Mouse (Mus musculus): Measurements from ENCODE around the gene Vps37b. TPM values are rescaled to one million over a fixed set of nuclear protein-coding genes. Genes with fewer than 3 reads are reported as not detected.
A peak's percentile ranks its signal among the peaks of the same experiment; 100 is the strongest.

Gene Vps37b
- polyA plus RNA-seq, 1 experiment from 2014 or later = 16.7 TPM

DNA sequence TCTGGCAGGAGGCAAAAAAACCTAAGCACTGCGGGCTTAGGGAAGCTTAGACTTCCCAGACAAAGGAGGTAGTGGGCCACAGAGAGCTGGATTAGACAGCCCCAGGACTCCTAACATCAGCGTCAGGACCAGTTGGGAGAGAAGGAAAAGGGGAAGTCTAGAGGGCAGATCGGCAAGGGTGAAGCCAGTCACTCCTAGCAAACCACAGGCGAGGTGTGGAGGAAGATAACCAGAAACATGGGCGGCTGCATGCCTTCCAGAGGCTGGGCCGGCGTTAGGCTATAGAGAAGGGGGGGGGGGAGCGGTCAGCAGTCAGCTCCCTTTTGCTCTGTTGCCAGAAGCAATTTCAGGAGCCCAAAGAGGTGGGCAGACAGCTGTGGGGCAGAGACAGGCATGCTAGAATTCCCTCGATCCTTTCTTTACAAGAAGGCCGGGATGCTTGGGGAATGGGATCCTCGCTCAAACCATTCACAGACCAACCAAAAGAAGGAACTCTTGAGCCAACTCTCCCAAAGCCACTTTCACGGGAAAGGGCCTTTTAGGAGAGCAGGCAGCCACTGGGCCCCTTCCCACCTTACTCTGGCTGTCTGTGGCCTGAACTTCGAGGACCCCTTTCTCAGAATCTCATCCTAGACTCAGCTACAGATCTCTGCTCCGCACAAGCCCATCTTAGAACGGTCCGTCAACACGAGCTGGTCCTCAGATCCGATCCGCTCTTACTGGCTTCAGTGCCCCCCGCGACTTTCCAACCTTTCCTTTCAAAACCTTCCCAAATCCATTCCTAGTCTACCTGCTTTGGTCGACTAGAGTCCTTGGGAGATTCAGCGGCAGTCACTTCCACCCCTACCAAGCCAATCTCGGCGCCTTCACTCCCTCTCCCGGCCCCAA lies 758 bp downstream of the Vps37b start:
- H3K9me3 ChIP-seq (ENCODE audit: control insufficient read depth) = no peaks in the 10 kb centered on the region
- H3K4me2 ChIP-seq (replicated peaks; ENCODE audit: low read depth) = peak overlapping the region; percentile 89
- WGBS = 2% methylated on average over 25 of the region's 26 CpGs
- no peak for ATAC-seq
- H3K9ac ChIP-seq (ENCODE audit: low read depth, low read length) = peak overlapping the region; percentile 86
- H3K4me3 ChIP-seq (ENCODE audit: low read depth, low read length) = peak overlapping the region; percentile 93
- H3K27ac ChIP-seq (ENCODE audit: low read depth, low read length) = peak overlapping the region; percentile 88
- no peak for TF ChIP-seq CTCF (IDR thresholded peaks at IDR 0.05; ENCODE audit: low read depth)
- peaks cover 3% of the 10 kb centered on the region; the same call in 1 of the 2 replicates for H3K36me3 ChIP-seq (ENCODE audit: control insufficient read depth, insufficient read depth)
- H3K27me3 ChIP-seq (replicated peaks; ENCODE audit: control insufficient read depth, insufficient read depth, low read length) = no peaks in the 10 kb centered on the region
- H3K4me1 ChIP-seq (replicated peaks; ENCODE audit: control insufficient read depth, insufficient read depth, low read length) = peaks cover 5% of the 10 kb centered on the region; the same call in 1 of the 2 replicates

DNA sequence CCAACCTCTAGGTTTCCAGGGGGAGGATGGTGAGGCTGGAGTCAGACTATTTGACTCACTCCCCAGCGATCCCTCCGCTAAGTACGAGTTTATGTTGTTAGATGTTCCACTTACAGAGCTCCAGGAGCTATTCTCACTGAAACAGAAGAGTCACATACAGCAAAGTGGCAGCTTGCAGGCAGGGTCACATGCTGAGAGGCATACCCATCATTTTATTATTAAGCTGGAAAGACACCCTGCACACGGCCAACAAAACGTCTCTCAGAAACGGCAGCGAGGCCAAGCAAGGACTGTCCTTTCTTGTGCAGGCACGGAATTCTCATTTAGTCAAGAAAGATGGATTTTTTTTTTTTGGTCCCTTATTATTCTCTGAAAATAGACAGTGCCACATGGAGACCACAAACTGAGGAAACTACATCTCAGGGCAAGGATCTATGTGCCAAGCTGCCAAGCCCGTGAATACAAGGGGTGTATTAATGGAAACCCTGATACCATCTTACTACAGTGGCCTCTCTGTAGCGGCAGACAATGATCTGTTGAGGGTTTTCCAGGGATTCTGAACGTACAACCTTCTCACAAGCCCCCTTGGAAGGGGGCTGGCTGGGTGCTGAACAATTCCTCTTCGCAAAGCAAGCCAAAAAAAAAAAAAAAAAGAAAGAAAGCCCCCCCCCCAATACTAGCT lies 1.5 kb downstream of the Vps37b start:
- Histone ChIP-seq H3K4me2 (replicated peaks; ENCODE audit: low read depth) (peak overlapping the region; percentile 89), H3K4me3 (ENCODE audit: low read depth, low read length) (peak overlapping the region; percentile 93), H3K27ac (ENCODE audit: low read depth, low read length) (peak overlapping the region; percentile 88), H3K36me3 (ENCODE audit: control insufficient read depth, insufficient read depth) (peaks cover 9% of the 10 kb centered on the region; the same call in 1 of the 2 replicates), H3K9ac (ENCODE audit: low read depth, low read length) (peak overlapping the region; percentile 86; the same call in 1 of the 2 replicates), H3K9me3 (ENCODE audit: control insufficient read depth) (no peaks in the 10 kb centered on the region), H3K4me1 (replicated peaks; ENCODE audit: control insufficient read depth, insufficient read depth, low read length) (peaks cover 5% of the 10 kb centered on the region; the same call in 1 of the 2 replicates), H3K27me3 (replicated peaks; ENCODE audit: control insufficient read depth, insufficient read depth, low read length) (no peaks in the 10 kb centered on the region)
- 43% methylated on average over 12 of the region's 12 CpGs for WGBS
- no peak for TF ChIP-seq CTCF (IDR thresholded peaks at IDR 0.05; ENCODE audit: low read depth)
- ATAC-seq = no peak

DNA sequence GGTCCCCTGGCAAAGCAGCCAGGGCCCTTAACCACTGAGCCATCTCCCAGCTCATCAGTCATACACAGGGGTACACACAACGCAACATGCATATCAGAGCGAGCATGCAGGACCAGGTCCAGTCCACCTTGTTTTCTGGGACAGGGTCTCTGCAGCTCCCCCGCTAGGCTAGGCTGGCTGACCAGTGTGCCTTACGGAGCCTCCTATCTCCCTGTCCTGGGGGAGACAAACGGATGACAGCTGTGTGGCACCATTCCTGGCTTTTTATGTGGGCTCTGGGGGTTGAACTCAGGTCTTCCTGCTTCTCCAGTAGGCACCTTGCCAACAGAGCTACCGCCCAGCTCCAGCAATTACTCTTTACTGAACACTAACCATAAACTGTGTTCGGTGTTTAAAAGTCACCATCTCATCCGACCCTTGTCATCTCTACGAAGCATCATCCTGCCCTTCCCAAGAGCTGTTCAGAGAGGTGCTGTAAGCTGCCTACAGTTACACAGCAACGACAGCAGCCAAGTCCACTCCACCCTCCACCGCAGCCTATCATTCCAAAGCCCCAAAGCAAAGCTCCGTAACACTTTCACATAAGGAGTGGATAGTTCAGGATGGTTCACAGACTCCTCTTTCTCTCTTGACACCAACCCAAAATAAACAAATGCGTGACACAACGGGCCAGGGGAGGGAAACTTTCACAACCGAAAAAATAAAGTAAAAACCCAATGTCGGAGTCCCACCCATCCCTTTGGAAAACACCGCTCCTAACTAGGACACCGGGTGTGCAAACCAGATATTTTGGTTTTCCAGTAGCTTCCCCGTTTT lies 2.6 kb downstream of the Vps37b start:
- H3K4me3 ChIP-seq (ENCODE audit: low read depth, low read length) = no peak overlapping the region
- no peak overlapping the region for H3K27ac ChIP-seq (ENCODE audit: low read depth, low read length)
- no peaks in the 10 kb centered on the region for H3K27me3 ChIP-seq (replicated peaks; ENCODE audit: control insufficient read depth, insufficient read depth, low read length)
- peak overlapping the region; percentile 28 for H3K4me2 ChIP-seq (replicated peaks; ENCODE audit: low read depth)
- H3K9ac ChIP-seq (ENCODE audit: low read depth, low read length) = no peak overlapping the region
- no peak for TF ChIP-seq CTCF (IDR thresholded peaks at IDR 0.05; ENCODE audit: low read depth)
- 70% methylated on average over 19 of the region's 19 CpGs for WGBS
- H3K4me1 ChIP-seq (replicated peaks; ENCODE audit: control insufficient read depth, insufficient read depth, low read length) = peaks cover 5% of the 10 kb centered on the region; the same call in 1 of the 2 replicates
- no peak for ATAC-seq
- H3K9me3 ChIP-seq (ENCODE audit: control insufficient read depth) = no peaks in the 10 kb centered on the region
- H3K36me3 ChIP-seq (ENCODE audit: control insufficient read depth, insufficient read depth) = peaks cover 9% of the 10 kb centered on the region; the same call in 1 of the 2 replicates

GRCm38 (mm10) chr5:124028680-124029079 lies 3.4 kb downstream of the Vps37b start:
- Histone ChIP-seq H3K9ac (ENCODE audit: low read depth, low read length) (no peak overlapping the region), H3K36me3 (ENCODE audit: control insufficient read depth, insufficient read depth) (peaks cover 9% of the 10 kb centered on the region; the same call in 1 of the 2 replicates), H3K27ac (ENCODE audit: low read depth, low read length) (no peak overlapping the region), H3K4me3 (ENCODE audit: low read depth, low read length) (no peak overlapping the region), H3K9me3 (ENCODE audit: control insufficient read depth) (no peaks in the 10 kb centered on the region), H3K4me2 (replicated peaks; ENCODE audit: low read depth) (no peak overlapping the region; the same call in 1 of the 2 replicates), H3K4me1 (replicated peaks; ENCODE audit: control insufficient read depth, insufficient read depth, low read length) (peaks cover 5% of the 10 kb centered on the region; the same call in 1 of the 2 replicates), H3K27me3 (replicated peaks; ENCODE audit: control insufficient read depth, insufficient read depth, low read length) (no peaks in the 10 kb centered on the region)
- no peak for ATAC-seq
- no peak for TF ChIP-seq CTCF (IDR thresholded peaks at IDR 0.05; ENCODE audit: low read depth)
- 65% methylated on average over 7 of the region's 7 CpGs for WGBS

DNA sequence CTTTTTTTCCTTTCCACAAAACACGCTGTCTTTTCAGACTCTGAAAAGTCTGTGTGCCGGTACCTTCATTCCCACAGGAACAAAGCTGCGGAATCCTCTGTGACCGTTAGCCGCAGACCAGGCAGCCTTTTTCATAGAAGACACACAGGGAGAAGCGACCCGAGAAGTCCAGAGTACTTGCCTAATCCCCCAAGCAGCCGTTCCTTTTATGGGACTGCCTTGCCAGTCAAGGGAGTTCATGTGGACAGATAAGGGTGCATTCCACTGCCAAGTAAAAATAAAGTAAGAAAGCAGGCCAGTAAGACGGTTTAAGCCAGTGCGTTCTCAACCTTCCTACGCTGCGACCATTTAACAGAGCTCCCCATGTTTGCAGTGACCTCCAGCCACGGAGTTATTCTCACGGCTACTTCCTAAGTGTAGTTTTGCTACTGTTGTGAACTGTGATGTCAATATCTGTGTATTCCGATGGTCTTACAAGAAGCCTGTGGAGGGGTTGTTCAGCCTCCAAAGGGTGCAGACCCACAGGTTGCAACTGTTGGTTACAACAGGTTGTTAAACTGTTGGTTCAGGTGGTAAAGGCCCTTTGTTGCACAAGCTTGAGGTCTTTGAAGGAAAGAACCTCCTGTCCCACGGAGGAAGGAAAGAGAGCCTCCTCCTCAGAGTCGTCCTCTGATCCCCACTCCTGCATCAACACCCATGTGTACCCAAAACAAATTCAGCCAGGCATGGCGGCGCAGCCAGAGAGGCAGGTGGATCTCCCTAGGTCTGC lies 4.2 kb downstream of the Vps37b start:
- no peak for ATAC-seq
- Histone ChIP-seq H3K9ac (ENCODE audit: low read depth, low read length) (no peak overlapping the region), H3K4me3 (ENCODE audit: low read depth, low read length) (no peak overlapping the region), H3K9me3 (ENCODE audit: control insufficient read depth) (no peaks in the 10 kb centered on the region), H3K4me1 (replicated peaks; ENCODE audit: control insufficient read depth, insufficient read depth, low read length) (peaks cover 5% of the 10 kb centered on the region; the same call in 1 of the 2 replicates), H3K4me2 (replicated peaks; ENCODE audit: low read depth) (peak overlapping the region; percentile 9; the same call in 1 of the 2 replicates), H3K36me3 (ENCODE audit: control insufficient read depth, insufficient read depth) (peaks cover 9% of the 10 kb centered on the region; the same call in 1 of the 2 replicates), H3K27ac (ENCODE audit: low read depth, low read length) (no peak overlapping the region), H3K27me3 (replicated peaks; ENCODE audit: control insufficient read depth, insufficient read depth, low read length) (no peaks in the 10 kb centered on the region)
- no peak for TF ChIP-seq CTCF (IDR thresholded peaks at IDR 0.05; ENCODE audit: low read depth)
- 57% methylated on average over 19 of the region's 19 CpGs for WGBS
